Mouse (Mus musculus): ENCODE data around the gene Iqgap2. TPM values are rescaled to one million over a fixed set of nuclear protein-coding genes. Genes with fewer than 3 reads are reported as not detected.

Gene Iqgap2
- total RNA-seq (2018; cell fraction: chromatin; rRNA removed), result 100 to 1,000 TPM in 2 of 26 experiments, 10 to 100 TPM in 24; 22.4 to 112 (median 68.5) TPM
- total RNA-seq (2018; cell fraction: cytosol; rRNA removed), result 10 to 100 TPM; 24.6 to 68.2 (median 47.0) TPM
- 10 to 100 TPM; 35.0 to 80.6 (median 53.5) TPM for total RNA-seq (2018; cell fraction: nucleus; rRNA removed)
- polyA plus RNA-seq (2018), result 34.1 to 70.8 TPM (median 49.3 TPM) in 3 replicates

DNA sequence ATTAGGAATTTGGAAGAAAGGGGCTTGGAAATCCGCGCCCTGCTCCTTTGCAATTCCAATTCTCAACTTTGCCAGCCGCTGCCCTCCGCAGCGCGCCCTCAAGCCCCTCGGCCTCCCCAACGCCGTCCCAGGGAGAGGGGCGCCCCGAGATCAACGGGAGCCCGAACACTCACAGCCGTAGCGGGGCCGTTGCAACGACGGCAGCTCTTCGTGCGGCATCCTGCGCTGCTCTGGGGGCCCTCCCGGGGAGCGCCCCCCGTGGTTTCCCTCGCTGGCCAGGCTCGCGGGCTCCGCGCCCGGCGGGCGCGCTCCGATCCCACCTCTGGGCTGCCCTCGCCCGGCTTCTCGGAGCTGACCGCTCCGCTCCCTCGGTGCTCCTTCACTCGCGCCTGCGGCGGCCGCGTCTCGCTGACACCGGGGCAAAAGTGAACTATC, at the start of gene Iqgap2:
Iqgap2 (minus strand) TSS at position 432 of the 435 bp plus-strand sequence.
- H3K79me2 ChIP-seq (ENCODE audit: inconsistent target), result peaks cover 37% of the 10 kb centered on the region
- H3K36me3 ChIP-seq (ENCODE audit: inconsistent target), result no peaks in the 10 kb centered on the region
- WGBS (ENCODE audit: missing documents), result under 1% methylated on average over 45 of the region's 48 CpGs
- H3K27ac ChIP-seq, result peak within 1 kb of the TSS; percentile 62
- peak within 1 kb of the TSS; percentile 71 for H3K4me3 ChIP-seq (ENCODE audit: inconsistent target)

DNA sequence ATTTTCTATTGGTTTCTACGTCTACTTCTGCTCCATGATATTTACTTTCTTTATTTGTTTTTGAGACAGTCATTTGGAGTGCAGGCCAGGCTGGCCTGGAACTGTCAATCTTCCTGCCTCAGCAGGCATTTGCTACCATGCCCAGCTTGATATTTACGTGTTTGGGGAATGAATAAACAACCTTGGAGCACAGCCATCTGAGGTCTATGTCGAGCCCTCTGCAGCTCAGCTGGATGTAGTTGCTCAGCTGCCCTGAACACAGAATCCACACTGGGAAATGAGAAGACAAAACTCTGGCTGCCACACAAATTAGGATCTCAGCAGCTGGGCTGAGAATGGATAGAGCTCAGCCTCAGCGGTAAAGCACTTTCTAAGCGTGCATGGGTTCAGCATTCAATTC, 49.1 kb upstream of the Iqgap2 start:
- H3K27ac ChIP-seq, result no peak overlapping the region
- H3K36me3 ChIP-seq (ENCODE audit: inconsistent target), result no peaks in the 10 kb centered on the region
- H3K4me3 ChIP-seq (ENCODE audit: inconsistent target), result no peak overlapping the region
- H3K79me2 ChIP-seq (ENCODE audit: inconsistent target), result no peaks in the 10 kb centered on the region
- 92% methylated on average over 5 of the region's 5 CpGs for WGBS (ENCODE audit: missing documents)

DNA sequence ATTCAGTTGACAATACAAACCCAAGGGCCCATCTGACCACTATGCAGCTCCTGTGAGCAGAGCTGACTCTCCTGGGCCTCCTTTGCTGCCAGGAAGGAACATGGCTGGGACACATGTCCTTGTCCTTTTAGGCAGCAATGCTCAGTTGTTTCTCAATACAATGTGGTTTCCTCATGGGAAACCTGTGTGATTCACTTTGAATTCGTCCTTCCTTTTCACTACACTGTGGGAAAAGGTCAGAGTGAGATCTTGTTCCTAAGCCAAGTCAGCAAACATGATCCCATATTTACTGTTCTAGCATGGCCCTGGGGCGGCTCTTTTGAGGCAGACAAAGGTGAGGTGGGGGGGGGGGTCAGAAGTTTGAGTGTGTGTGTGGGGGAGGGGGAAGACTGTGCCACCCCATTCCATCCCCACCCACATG, 32.5 kb upstream of the Iqgap2 start:
- Histone ChIP-seq H3K27ac (no peak overlapping the region), H3K36me3 (ENCODE audit: inconsistent target) (no peaks in the 10 kb centered on the region), H3K4me3 (ENCODE audit: inconsistent target) (no peak overlapping the region), H3K79me2 (ENCODE audit: inconsistent target) (no peaks in the 10 kb centered on the region)
- WGBS (ENCODE audit: missing documents), result 33% methylated on average over 2 of the region's 2 CpGs

DNA sequence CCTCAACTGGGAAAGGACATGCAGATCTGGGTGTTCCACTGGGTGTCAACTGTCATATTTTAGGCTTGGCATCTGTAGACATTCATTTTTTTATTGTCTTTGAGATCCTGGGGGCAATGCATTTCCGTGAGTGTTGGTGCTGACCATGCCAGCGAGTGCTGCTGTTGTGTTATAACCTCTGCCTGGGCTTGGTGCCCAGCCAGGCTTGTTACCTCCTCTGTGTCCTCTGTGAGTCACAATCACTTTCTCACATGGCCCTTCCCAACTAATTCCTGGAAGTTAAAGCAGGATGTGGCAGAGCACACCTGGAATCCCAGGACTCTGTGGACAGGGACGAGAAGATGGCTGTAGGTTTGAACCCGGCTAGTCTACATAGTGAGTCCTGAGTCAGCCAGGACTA, 30.9 kb upstream of the Iqgap2 start:
- Histone ChIP-seq H3K27ac (no peak overlapping the region), H3K79me2 (ENCODE audit: inconsistent target) (no peaks in the 10 kb centered on the region), H3K4me3 (ENCODE audit: inconsistent target) (no peak overlapping the region), H3K36me3 (ENCODE audit: inconsistent target) (no peaks in the 10 kb centered on the region)
- WGBS (ENCODE audit: missing documents), result 95% methylated on average over 2 of the region's 4 CpGs

DNA sequence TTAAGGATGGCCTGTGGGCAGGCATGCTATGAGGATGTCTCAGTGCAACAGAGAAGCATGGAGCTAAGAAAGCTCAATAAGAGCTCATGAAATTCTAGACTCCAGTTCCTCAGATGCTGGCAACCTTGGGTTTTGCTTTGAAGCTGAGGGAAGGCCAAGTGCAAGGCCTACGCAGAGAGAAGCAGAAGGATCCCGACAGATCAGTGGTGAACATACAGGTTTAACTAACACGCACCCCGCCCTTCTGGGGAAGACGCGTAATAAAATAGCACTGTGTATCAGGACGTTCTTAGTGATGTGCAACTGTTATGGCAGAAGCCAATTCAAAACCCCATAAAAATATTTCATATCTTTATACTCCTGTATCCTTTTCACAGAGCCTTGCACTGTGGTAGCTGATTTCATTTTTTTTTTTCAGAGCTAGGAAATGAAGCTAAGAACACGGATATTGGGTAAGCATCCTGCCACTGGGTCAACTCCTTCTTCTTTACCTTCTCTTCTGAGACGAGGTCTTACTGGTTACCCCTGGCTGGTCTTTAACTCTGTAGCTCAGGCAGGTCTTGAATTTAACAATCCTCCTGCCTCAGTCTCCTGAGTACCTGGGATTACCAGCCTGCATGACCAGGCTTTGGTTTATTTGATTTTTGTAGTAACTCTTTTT, 27.0 kb upstream of the Iqgap2 start:
- Histone ChIP-seq H3K4me3 (ENCODE audit: inconsistent target) (no peak overlapping the region), H3K27ac (no peak overlapping the region), H3K36me3 (ENCODE audit: inconsistent target) (no peaks in the 10 kb centered on the region), H3K79me2 (ENCODE audit: inconsistent target) (no peaks in the 10 kb centered on the region)
- 75% methylated on average over 9 of the region's 9 CpGs for WGBS (ENCODE audit: missing documents)

DNA sequence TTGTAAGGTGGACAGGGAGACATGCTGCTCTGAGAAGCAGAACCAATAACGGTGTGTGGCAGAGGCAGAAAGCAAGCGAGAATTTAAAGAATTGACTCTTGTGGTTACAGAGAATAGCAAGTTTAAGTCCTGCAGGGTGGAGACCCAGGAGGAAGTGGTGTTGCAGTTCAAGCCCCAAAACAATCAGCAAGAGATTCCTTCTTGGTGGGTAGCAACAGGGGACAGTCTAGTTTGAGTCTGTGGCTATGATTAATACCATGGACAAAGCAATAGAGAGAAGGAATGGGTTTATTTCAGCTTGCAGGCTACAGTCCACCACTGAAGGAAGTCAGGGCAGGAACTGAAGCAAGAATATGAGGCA, 21.3 kb upstream of the Iqgap2 start:
- no peaks in the 10 kb centered on the region for H3K36me3 ChIP-seq (ENCODE audit: inconsistent target)
- WGBS (ENCODE audit: missing documents), result 38% methylated on average over 2 of the region's 2 CpGs
- no peaks in the 10 kb centered on the region for H3K79me2 ChIP-seq (ENCODE audit: inconsistent target)
- H3K4me3 ChIP-seq (ENCODE audit: inconsistent target), result no peak overlapping the region
- no peak overlapping the region for H3K27ac ChIP-seq

DNA sequence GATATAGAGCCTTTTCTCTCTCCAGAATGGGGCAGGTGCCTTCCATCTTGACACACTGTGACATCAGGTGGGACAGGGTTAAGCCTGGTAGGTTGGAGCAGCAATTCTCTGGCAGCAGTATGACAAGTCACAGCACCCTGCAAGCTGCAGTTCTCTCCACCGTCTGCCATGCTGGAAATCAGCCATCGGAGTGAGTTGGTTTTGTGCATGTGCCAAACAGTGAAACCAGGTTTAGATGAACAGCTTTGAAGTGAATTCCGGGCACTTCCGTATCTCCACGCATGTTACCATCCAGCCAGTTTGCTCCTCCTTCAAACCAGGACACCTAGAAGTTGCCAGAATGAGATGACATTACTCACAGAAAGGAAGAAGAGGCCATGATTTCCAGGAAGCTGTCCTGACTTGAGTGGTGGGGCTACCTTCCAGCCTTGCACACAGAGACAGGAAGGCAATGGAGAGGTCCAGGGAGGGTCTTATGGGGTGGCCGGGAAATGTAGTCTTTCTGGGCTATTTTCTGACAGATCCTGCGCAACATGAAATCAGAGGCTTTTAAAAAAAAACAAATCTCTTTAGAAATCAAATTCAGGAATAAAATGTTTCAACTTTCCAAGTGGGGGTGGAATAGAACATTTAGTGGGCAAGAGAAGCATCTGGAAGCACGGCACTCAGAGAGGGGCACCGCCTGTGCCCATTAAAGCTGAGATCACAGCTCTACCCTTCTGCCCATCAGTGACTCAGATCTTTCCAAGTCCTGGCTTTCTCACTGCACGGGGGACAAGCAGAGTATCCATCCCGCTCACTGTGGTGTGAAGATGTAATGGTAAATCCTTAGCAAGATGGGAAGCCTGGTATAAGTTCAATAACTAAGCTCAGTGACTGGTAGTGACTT, 20.7 kb upstream of the Iqgap2 start:
- Histone ChIP-seq H3K4me3 (ENCODE audit: inconsistent target) (no peak overlapping the region), H3K36me3 (ENCODE audit: inconsistent target) (no peaks in the 10 kb centered on the region), H3K27ac (no peak overlapping the region), H3K79me2 (ENCODE audit: inconsistent target) (no peaks in the 10 kb centered on the region)
- 50% methylated on average over 11 of the region's 11 CpGs for WGBS (ENCODE audit: missing documents)

DNA sequence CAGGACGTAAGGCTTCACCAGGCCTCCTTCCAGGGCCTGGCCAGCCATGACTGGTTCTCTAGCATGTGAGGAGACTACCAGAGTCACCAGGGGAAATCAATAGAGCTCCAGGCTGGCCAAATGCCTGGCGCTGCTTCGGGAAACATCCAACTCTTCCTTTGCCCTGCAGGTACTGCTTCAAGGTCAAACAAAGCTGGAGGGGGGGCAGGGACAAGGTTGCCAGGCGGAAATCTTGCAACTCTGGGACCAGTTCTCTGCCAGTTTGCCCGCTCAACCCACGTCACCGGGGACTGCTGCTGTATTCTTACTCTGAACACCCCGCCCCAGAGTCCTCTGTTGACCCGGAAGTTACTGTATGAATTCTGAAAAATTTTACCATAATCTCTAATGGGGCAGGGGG, 18.5 kb upstream of the Iqgap2 start:
- no peaks in the 10 kb centered on the region for H3K79me2 ChIP-seq (ENCODE audit: inconsistent target)
- WGBS (ENCODE audit: missing documents), result 69% methylated on average over 9 of the region's 9 CpGs
- H3K27ac ChIP-seq, result no peak overlapping the region
- H3K36me3 ChIP-seq (ENCODE audit: inconsistent target), result no peaks in the 10 kb centered on the region
- no peak overlapping the region for H3K4me3 ChIP-seq (ENCODE audit: inconsistent target)

DNA sequence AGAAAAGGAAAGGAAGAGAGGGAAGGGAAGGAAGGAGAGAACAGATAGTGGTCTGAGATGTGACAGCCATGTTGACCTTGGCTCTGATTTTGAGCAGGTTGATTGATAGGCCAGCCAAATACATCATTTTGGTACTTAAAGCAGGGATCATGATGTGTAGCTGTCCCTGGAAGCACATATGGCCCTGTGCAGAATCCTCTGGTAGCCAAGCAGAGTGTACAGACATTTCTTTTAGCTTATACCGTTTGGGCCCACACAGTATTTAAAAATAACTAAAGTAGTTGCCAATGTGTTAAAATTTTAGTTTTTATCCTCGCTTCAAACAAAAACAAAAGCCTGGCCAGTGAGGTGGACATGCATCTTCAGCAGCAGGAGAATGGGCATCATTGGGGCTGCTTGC, 17.5 kb upstream of the Iqgap2 start:
- 86% methylated on average over 2 of the region's 2 CpGs for WGBS (ENCODE audit: missing documents)
- H3K36me3 ChIP-seq (ENCODE audit: inconsistent target), result no peaks in the 10 kb centered on the region
- no peaks in the 10 kb centered on the region for H3K79me2 ChIP-seq (ENCODE audit: inconsistent target)
- no peak overlapping the region for H3K4me3 ChIP-seq (ENCODE audit: inconsistent target)
- no peak overlapping the region for H3K27ac ChIP-seq

DNA sequence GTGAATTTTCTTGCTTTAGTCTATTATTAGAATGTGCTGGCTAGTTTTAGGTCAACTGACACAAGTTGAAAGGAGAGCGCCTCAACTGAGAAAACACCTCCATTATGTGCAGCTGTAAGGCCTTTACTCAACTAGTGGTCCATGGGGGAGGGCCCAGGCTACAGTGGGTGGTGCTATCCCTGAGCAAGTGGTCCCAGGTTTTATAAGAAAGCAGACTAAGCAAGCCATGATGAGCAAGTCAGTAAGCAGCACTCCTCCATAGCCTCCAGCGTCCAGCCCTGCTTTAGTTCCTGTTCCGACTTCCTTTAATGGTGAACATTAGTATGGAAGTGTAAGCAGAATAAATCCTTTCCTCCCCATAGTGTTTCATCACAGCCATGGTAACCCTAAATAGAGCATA, 11.0 kb upstream of the Iqgap2 start:
- H3K4me3 ChIP-seq (ENCODE audit: inconsistent target), result no peak overlapping the region
- no peaks in the 10 kb centered on the region for H3K36me3 ChIP-seq (ENCODE audit: inconsistent target)
- no peaks in the 10 kb centered on the region for H3K79me2 ChIP-seq (ENCODE audit: inconsistent target)
- WGBS (ENCODE audit: missing documents), result 78% methylated on average over 3 of the region's 3 CpGs
- no peak overlapping the region for H3K27ac ChIP-seq

DNA sequence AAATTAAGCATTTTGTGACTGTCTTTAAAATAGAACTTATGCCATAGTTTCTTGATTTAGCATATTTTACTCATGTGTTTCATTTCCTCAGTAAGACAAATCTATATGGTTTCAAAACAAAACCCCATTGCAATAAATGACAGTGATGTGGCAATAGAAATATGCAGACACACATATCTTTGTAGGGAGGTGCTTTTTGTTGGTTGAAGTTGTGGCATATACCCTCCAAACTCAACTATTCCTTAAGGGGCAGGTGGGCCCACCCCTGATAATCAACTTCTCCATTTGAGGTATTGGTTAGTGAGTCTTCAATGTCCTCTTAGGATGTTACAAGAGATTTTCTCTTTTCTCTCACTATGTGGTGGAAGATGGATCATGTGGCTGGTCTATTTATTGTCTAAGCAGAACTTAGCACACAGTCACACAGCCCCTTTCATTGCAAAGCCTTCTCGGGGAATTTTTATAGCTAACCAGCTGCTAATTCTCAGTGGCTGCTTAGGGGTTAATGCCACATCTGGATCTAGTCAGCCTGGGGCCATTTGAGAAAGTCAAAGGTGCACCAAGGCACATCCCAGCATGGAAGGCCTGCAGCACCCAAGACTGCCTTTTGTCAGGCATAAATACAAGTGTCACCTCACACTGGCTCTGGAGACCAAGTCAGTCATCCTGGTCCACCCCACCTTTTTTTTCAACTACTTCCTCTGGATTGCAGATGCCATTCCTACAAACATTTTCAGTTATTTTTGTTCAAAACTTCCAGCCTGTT, 8.3 kb upstream of the Iqgap2 start:
- 25% methylated on average over 1 of the region's 1 CpGs for WGBS (ENCODE audit: missing documents)
- Histone ChIP-seq H3K79me2 (ENCODE audit: inconsistent target) (no peaks in the 10 kb centered on the region), H3K4me3 (ENCODE audit: inconsistent target) (no peak overlapping the region), H3K36me3 (ENCODE audit: inconsistent target) (no peaks in the 10 kb centered on the region), H3K27ac (no peak overlapping the region)

DNA sequence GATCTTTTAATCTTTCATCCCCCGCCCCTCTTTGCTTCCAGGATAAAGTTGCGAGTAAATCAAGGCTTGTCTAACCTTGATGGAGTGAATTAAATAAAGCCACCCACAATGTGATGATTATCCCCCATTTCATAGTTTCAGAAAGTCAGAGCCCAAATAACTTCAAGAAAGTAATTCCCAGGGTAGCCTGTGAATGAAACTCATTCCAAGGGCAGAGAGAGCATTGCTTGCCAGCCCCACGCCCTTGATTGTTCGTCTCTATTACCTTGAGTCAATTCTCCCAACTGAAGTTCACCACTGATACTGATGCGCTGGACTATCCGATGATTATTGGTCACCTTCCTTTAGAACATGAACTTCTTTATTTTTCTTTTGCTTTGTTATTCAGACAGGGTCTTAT, 4.8 kb upstream of the Iqgap2 start:
- Histone ChIP-seq H3K79me2 (ENCODE audit: inconsistent target) (no peaks in the 10 kb centered on the region), H3K36me3 (ENCODE audit: inconsistent target) (no peaks in the 10 kb centered on the region), H3K27ac (no peak overlapping the region), H3K4me3 (ENCODE audit: inconsistent target) (no peak overlapping the region)
- WGBS (ENCODE audit: missing documents), result 96% methylated on average over 6 of the region's 6 CpGs

DNA sequence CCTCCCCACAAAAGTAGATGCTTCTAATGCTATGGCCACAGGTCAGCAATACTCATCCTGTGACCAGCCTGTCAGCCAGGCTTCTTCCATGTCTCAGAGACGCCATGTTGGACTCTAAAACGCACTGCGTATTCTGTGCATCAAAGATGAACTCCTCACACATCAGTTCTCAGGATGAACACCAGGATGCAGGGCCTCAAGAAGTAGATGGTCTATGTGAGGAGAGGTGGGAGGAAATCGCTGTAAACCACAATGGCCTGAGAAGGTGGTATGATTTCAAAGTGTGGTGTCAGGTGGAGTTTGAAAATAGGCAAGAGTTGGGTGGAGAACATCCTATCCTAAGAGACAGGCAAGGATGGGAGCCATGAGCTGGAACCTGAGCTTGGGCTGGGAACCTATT, 1.4 kb upstream of the Iqgap2 start:
- H3K36me3 ChIP-seq (ENCODE audit: inconsistent target), result no peaks in the 10 kb centered on the region
- H3K4me3 ChIP-seq (ENCODE audit: inconsistent target), result no peak overlapping the region
- H3K79me2 ChIP-seq (ENCODE audit: inconsistent target), result peaks cover 22% of the 10 kb centered on the region
- H3K27ac ChIP-seq, result no peak overlapping the region
- WGBS (ENCODE audit: missing documents), result 88% methylated on average over 4 of the region's 4 CpGs

DNA sequence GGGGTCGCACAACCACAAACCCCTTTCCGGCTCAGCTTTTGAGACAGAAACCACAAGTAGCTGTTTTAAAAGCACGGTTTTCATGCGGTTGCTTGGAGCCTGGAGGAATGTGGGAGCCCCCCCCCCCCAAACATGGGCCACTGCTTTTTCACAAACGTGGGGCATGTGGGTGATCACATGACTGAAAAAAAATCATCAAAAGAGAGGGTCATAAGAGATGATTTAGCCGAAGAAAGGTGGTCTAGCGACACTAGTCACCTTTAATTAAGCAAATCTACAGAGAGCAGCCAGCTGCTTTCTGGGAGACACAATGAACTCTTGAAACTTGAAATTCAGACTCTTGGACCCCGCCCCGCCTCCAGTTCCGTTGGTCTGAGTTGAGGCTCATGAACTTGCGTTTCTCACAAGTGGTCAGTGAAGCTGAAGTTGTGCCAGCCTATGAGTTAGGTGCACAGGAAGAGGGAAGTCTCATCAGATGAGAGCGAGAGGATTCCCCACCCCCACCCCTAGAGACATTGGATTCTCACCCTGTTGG, 956 bp upstream of the Iqgap2 start:
- peak overlapping the region; percentile 46 for H3K4me3 ChIP-seq (ENCODE audit: inconsistent target)
- H3K27ac ChIP-seq, result peak overlapping the region; percentile 52
- H3K79me2 ChIP-seq (ENCODE audit: inconsistent target), result peaks cover 26% of the 10 kb centered on the region
- 16% methylated on average over 12 of the region's 12 CpGs for WGBS (ENCODE audit: missing documents)
- no peaks in the 10 kb centered on the region for H3K36me3 ChIP-seq (ENCODE audit: inconsistent target)

Data from macrophage (primary cell).